Mouse (Mus musculus) adipocyte (in vitro differentiated cells): Measurements from ENCODE around the gene Lce1b.
"Not testable (repeated sequence)": the region's sequence is repeated elsewhere in the genome, so short reads cannot be mapped to it uniquely, and the experiment has no call there.

Source experiments
- DNase-seq: peaks from one replicate; pipeline ENCODE4 v3.0.0-alpha.2; 2016; ENCODE audit warnings: low spot score

Gene Lce1b

GRCm38 (mm10) chr3:92656826-92657225 lies at the start of gene Lce1b:
Gene Lce1b (minus strand): TSS chr3:92656926.
- DNase-seq, result no peak

DNA sequence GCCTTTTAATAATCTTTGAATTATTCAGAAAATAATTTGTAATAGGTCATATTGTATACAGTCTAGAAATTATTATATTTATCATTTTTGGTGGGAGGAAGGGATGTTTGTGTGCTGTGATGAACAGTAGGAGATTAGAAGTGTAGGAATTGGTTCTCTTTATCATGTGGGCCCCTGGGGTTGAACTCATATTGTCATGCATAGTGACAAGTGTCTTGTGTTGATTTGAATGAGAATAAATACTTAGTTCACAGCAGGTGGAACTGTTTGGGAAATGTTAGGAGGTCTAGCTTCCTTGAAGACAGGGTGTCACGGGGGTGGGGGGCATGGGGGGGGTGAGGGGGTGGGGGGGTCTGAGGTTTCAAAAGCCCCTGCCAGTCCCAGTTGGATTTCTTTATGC lies 37.9 kb upstream of the Lce1b start:
- DNase-seq, result no peak

GRCm38 (mm10) chr3:92691688-92692087 lies 35.0 kb upstream of the Lce1b start:
- no peak for DNase-seq

- DNase-seq, result not testable (repeated sequence)
These were observed 32.4 kb upstream of the Lce1b start for GRCm38 (mm10) chr3:92689154-92689553.

GRCm38 (mm10) chr3:92687110-92687509 lies 30.4 kb upstream of the Lce1b start, which contains the start of gene Lce1d:
Gene Lce1d (minus strand): TSS chr3:92687210.
- no peak for DNase-seq

DNA sequence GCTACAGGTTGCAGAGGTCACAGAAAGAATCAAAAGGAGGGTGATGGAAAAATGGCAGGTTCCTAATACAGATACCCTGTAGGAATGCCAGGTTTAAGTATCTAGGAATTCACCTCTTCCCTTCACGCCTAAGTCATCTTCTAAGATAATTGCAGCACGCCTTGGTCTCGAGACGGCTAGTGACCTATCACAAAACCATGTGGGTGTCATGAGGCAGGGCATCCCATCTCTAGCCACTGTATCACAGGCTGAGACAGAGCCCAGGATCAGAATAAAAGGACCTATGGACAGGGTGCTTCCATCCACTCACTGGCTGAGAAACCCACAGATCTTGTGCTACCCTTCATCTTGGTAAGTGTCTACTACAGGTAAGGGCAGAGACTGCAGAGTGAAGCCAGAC lies 22.2 kb upstream of the Lce1b start, which contains the start of gene Lce1c:
TSS of gene Lce1c (plus strand) at position 301 of the 400 bp plus-strand sequence.
- DNase-seq, result no peak

- DNase-seq, result no peak
These were observed 13.5 kb upstream of the Lce1b start, which contains the start of gene Lce1a2 for GRCm38 (mm10) chr3:92670215-92670614. Gene Lce1a2 (minus strand): TSS chr3:92670315.

- DNase-seq, result no peak
These were observed 8.5 kb downstream of the Lce1b start, which contains the start of gene Lce1a1 for GRCm38 (mm10) chr3:92648207-92648606. Gene Lce1a1 (minus strand): TSS chr3:92648307.

GRCm38 (mm10) chr3:92639854-92640253 lies 16.9 kb downstream of the Lce1b start:
- no peak for DNase-seq

DNA sequence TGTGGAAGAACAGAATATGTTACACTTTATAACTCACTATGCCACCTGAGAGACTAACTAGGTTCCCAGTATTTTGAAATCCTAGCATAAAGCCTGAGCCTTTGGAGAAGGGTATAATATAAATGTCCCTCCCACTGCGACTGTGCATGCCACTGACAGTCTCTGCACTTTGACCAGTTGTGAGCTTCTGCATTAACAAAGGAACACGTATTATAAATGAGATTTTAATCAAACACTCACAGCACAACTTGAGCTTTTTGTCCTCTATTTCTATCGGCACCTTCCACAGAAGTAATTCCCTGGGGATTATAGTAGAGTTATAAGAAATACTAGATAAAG lies 18.1 kb downstream of the Lce1b start:
- no peak for DNase-seq

- DNase-seq, result no peak
These were observed 18.7 kb downstream of the Lce1b start for GRCm38 (mm10) chr3:92637745-92638652.

DNA sequence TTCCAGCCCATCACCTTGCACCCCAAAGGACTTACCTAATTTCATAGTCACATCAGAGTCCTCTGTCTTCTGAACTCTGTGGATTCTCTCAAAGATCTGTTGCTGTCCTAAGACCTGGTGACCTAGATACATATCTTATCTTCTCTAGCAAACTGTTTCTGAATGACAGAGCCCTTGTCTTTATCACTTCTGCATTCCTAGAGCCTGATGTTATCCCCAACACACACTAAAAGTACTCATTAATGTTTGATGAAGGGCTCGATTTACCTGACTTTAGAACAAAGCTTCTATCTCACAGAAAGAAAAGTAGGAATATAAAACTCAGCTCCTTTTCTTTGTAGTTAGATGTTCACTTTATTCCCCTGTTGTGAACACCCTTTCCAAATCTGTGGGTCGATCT lies 35.2 kb downstream of the Lce1b start, which contains the start of gene Lce6a:
TSS of gene Lce6a (minus strand) at position 101 of the 400 bp plus-strand sequence.
- DNase-seq, result no peak

GRCm38 (mm10) chr3:92609804-92610203 lies 46.9 kb downstream of the Lce1b start:
- DNase-seq, result no peak

- DNase-seq, result no peak
These were observed 49.3 kb downstream of the Lce1b start, which contains the start of gene 2210017I01Rik for GRCm38 (mm10) chr3:92607392-92607791. Gene 2210017I01Rik (minus strand): TSS chr3:92607492.
